Comparison of ENCODE assay signal across 26 mouse cellular contexts in the genomic region with DNA sequence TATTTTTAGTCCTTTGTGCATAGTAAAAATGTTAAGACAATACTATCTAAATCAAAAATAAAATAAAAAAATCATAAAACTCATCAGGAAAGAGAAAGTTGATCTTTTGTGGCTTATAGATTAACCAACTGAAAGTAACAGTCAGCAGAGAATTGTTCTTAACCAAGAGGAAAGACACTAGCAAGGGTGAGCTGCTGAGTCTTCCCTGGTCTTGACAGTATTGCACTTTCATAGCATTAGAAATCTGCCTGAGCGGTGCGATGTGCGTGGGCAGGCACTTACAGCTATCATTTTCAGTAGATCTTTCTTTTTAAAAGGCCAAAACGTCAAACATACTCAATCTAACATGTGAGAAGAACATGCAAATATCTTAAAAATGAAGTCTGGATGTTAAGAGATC. TPM values are rescaled to one million over a fixed set of nuclear protein-coding genes. Genes with fewer than 3 reads are reported as not detected.
DNase-seq lines count a peak whose midpoint lies in the region; ATAC-seq lines count a peak whose summit lies in the region.
"Had no signal": no experiment of that assay in that cellular context is flagged by ENCODE, and none has a peak within 500 bp of the region (broad histone marks: within the 10 kb centered on the region; RNA-seq: fewer than 3 reads in every experiment).

No protein-coding gene starts in this region.

- H3K9ac ChIP-seq in intestine, embryonic 14.5 days (ENCODE audit: low read length): no peak overlapping the region
- H3K9ac ChIP-seq in intestine, embryonic 15.5 days: no peak overlapping the region
- no peak overlapping the region for H3K9ac ChIP-seq in liver, embryonic 16.5 days (ENCODE audit: low read depth, low read length)
- H3K9ac ChIP-seq: forebrain, embryonic 13.5 days; kidney, embryonic 15.5 days; lung, embryonic 14.5 days had no signal

- DNase-seq in intestine, embryonic 14.5 days (ENCODE audit: low spot score): peak; percentile 24
- DNase-seq in gastrocnemius, postnatal 4 days (ENCODE audit: low spot score in 2 of 2): no peak
- DNase-seq in heart, postnatal 36 days: no peak
- no peak for DNase-seq in ovary, postnatal 36 days (ENCODE audit: low spot score)
- DNase-seq: adrenal gland, adult 2 months; adrenal gland, postnatal 36 days; cerebellum, adult 2 months; cerebellum, postnatal 25 days; gastrocnemius, postnatal 25 days; heart, adult 2 months; heart, postnatal 14 days; kidney, adult 11 months; left cerebral cortex, postnatal 4 days; lung, postnatal 14 days; midbrain, embryonic 14.5 days; retina, postnatal 1 day; thymus, adult 2 months; thymus, postnatal 36 days had no signal

- no peak overlapping the region for H3K27ac ChIP-seq in intestine, embryonic 14.5 days (ENCODE audit: low read depth)
- no peak overlapping the region for H3K27ac ChIP-seq in intestine, embryonic 15.5 days
- peak overlapping the region; percentile 61 for H3K27ac ChIP-seq in liver, embryonic 16.5 days (ENCODE audit: low read length)
- H3K27ac ChIP-seq: forebrain, embryonic 13.5 days; heart, adult 2 months; kidney, embryonic 15.5 days had no signal

- peaks cover 3% of the 10 kb centered on the region; the same call in 1 of the 2 replicates for H3K4me1 ChIP-seq in intestine, embryonic 14.5 days (replicated peaks; ENCODE audit: control insufficient read depth, insufficient read depth, low read length)
- no peaks in the 10 kb centered on the region for H3K4me1 ChIP-seq in intestine, embryonic 15.5 days (replicated peaks)
- H3K4me1 ChIP-seq in liver, embryonic 16.5 days (ENCODE audit: control insufficient read depth, low read depth, low read length): peaks cover 12% of the 10 kb centered on the region
- H3K4me1 ChIP-seq: forebrain, embryonic 13.5 days had no signal

- no peaks in the 10 kb centered on the region for H3K36me3 ChIP-seq in intestine, embryonic 14.5 days (ENCODE audit: control insufficient read depth, insufficient read depth, low read length)
- H3K36me3 ChIP-seq in intestine, embryonic 15.5 days: no peaks in the 10 kb centered on the region
- no peaks in the 10 kb centered on the region for H3K36me3 ChIP-seq in liver, embryonic 16.5 days (ENCODE audit: control insufficient read depth, insufficient read depth)

- intact Hi-C loops in heart, postnatal 36 days (cut with DNase I): no loop called here

- no peak overlapping the region for H3K4me2 ChIP-seq in intestine, embryonic 14.5 days (ENCODE audit: low read length)
- no peak overlapping the region for H3K4me2 ChIP-seq in intestine, embryonic 15.5 days (replicated peaks)
- peak overlapping the region; percentile 57 for H3K4me2 ChIP-seq in liver, embryonic 16.5 days (ENCODE audit: low read depth, low read length)
- H3K4me2 ChIP-seq: forebrain, embryonic 13.5 days; kidney, embryonic 15.5 days; lung, embryonic 14.5 days had no signal

- ATAC-seq in intestine, embryonic 14.5 days (replicated peaks; ENCODE audit: low FRiP score, low TSS enrichment, low read depth): no peak
- ATAC-seq in intestine, embryonic 15.5 days: no peak
- peak; percentile 77 for ATAC-seq in CD4-positive, CD25-positive, alpha-beta regulatory T cell, adult 4 months
- peak; percentile 71 for ATAC-seq in inflammation-experienced regulatory T-cells, adult 6 months
- ATAC-seq in liver, embryonic 16.5 days (ENCODE audit: low read depth): no peak
- ATAC-seq: forebrain, embryonic 13.5 days; hindbrain, embryonic 16.5 days had no signal

- WGBS in intestine, embryonic 14.5 days: 86% methylated on average over 4 of the region's 4 CpGs
- WGBS in intestine, embryonic 15.5 days: 82% methylated on average over 4 of the region's 4 CpGs
- WGBS in liver, embryonic 16.5 days (ENCODE audit: insufficient replicate concordance): 82% methylated on average over 4 of the region's 4 CpGs

- H3K9me3 ChIP-seq in intestine, embryonic 14.5 days (ENCODE audit: control insufficient read depth, low read length): no peaks in the 10 kb centered on the region
- H3K9me3 ChIP-seq in intestine, embryonic 15.5 days: no peaks in the 10 kb centered on the region
- no peaks in the 10 kb centered on the region for H3K9me3 ChIP-seq in liver, embryonic 16.5 days (replicated peaks; ENCODE audit: control insufficient read depth, low read length)
- H3K9me3 ChIP-seq: forebrain, embryonic 13.5 days; kidney, embryonic 15.5 days had no signal

- no peaks in the 10 kb centered on the region for H3K27me3 ChIP-seq in intestine, embryonic 14.5 days (replicated peaks; ENCODE audit: control insufficient read depth, insufficient read depth, low read length)
- no peaks in the 10 kb centered on the region for H3K27me3 ChIP-seq in intestine, embryonic 15.5 days (replicated peaks)
- H3K27me3 ChIP-seq in liver, embryonic 16.5 days (ENCODE audit: control insufficient read depth, insufficient read depth, low read depth, low read length): no peaks in the 10 kb centered on the region
- H3K27me3 ChIP-seq: forebrain, embryonic 13.5 days; kidney, embryonic 15.5 days had no signal

- no peak overlapping the region for H3K4me3 ChIP-seq in intestine, embryonic 14.5 days (ENCODE audit: low read depth, low read length)
- no peak overlapping the region for H3K4me3 ChIP-seq in intestine, embryonic 15.5 days (replicated peaks)
- H3K4me3 ChIP-seq in liver, embryonic 16.5 days (ENCODE audit: low read depth, low read length): no peak overlapping the region; the same call in 1 of the 2 replicates
- H3K4me3 ChIP-seq: forebrain, embryonic 13.5 days; heart, adult 2 months; kidney, embryonic 15.5 days had no signal

RNA-seq across cellular contexts. Expression of gene Vezt, which starts 14.6 kb away (rescaled TPM):
- 25.6 and 30.0 TPM in 2 replicates for polyA plus RNA-seq in intestine, embryonic 14.5 days (2014; fragmentation: Nextera tagmentation; extraction: Ambion mirVana)
- polyA plus RNA-seq in intestine, embryonic 15.5 days (2015; fragmentation: Nextera tagmentation; extraction: Ambion mirVana): 18.6 and 20.1 TPM in 2 replicates
- polyA plus RNA-seq in CD4-positive, CD25-positive, alpha-beta regulatory T cell, adult 4 months (2017; shearing (Covaris generic)): 10 to 100 TPM; 10.5 to 19.7 TPM
- 10 to 100 TPM; 10.3 to 13.7 (median 10.3) TPM for polyA plus RNA-seq in inflammation-experienced regulatory T-cells, adult 6 months (2017; shearing (Covaris generic))
- 10.4 and 11.3 TPM in 2 replicates for polyA plus RNA-seq in liver, embryonic 16.5 days (2015; fragmentation: Nextera tagmentation; extraction: Ambion mirVana)
- total RNA-seq in gastrocnemius, postnatal 4 days (2021): 10 to 100 TPM; 30.4 to 40.6 TPM
- total RNA-seq in heart, postnatal 36 days (2021): 10 to 100 TPM; 42.8 to 43.2 TPM

RNA-seq across cellular contexts. Expression of gene Fgd6, which starts 14.7 kb away (rescaled TPM):
- polyA plus RNA-seq in intestine, embryonic 14.5 days (2014; fragmentation: Nextera tagmentation; extraction: Ambion mirVana): 5.0 and 5.1 TPM in 2 replicates
- polyA plus RNA-seq in intestine, embryonic 15.5 days (2015; fragmentation: Nextera tagmentation; extraction: Ambion mirVana): 3.1 and 3.4 TPM in 2 replicates
- 1 to 10 TPM; 1.7 TPM for polyA plus RNA-seq in CD4-positive, CD25-positive, alpha-beta regulatory T cell, adult 4 months (2017; shearing (Covaris generic))
- polyA plus RNA-seq in inflammation-experienced regulatory T-cells, adult 6 months (2017; shearing (Covaris generic)): 1 to 10 TPM in 2 of 3 experiments, under 1 TPM in 1; 0.50 to 1.6 (median 1.5) TPM
- 3.5 and 3.7 TPM in 2 replicates for polyA plus RNA-seq in liver, embryonic 16.5 days (2015; fragmentation: Nextera tagmentation; extraction: Ambion mirVana)
- total RNA-seq in gastrocnemius, postnatal 4 days (2021): 1 to 10 TPM; 2.1 to 3.6 TPM
- 1 to 10 TPM; 5.6 to 6.2 TPM for total RNA-seq in heart, postnatal 36 days (2021)

Comparison
In these comparisons a context has a peak if more than half of its experiments do, and no peak if none do; other contexts are left out.
1. ATAC-seq: peak in CD4-positive, CD25-positive, alpha-beta regulatory T cell, adult 4 months (single experiment) and inflammation-experienced regulatory T-cells, adult 6 months (single experiment); none in intestine, embryonic 14.5 days (single experiment), intestine, embryonic 15.5 days (single experiment) and liver, embryonic 16.5 days (single experiment).